Mouse (Mus musculus) heart, postnatal 14 days (tissue): ENCODE data around the gene Sprtn. TPM values are rescaled to one million over a fixed set of nuclear protein-coding genes. Genes with fewer than 3 reads are reported as not detected.
A peak's percentile ranks its signal among the peaks of the same experiment; 100 is the strongest.

ENCODE experiments used
- DNase-seq, 2 experiments: peaks; one replicate each; pipeline ENCODE4 v3.0.0; 2021 to 2022
- intact Hi-C: fragments of 180-260 bp; cut with DNase I; formaldehyde crosslinking; loops from one replicate; pipeline ENCODE4 v1.15.1; 2025
- total RNA-seq, 2 experiments: library from RNA; stranded (reverse); gene quantifications; 2 replicates each; pipeline ENCODE4 v1.2.3; 2021

Gene Sprtn
- total RNA-seq, 2 experiments from 2014 or later: 14.2 to 15.1 TPM

DNA sequence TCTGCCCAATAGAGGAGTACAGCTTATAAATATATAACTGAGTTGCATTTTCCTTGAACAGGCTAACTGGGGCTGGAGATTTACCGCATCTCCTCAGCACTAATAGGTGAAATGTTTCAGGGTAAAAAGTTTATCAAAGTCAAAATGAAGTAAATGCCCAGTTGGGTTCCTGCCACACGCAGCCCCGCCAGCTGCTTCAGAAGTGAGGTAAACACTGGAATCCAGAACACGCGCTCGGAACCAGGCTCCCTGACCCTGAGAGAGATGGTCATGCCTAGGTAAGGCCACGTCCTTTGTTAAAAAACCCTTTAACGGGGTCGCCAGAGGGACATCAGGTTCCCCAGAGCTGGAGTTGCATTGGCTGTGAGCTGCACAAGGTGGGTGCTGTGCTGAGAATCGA, 39.0 kb downstream of the Sprtn start:
- no peak for DNase-seq
- intact Hi-C loops: no loop called here

DNA sequence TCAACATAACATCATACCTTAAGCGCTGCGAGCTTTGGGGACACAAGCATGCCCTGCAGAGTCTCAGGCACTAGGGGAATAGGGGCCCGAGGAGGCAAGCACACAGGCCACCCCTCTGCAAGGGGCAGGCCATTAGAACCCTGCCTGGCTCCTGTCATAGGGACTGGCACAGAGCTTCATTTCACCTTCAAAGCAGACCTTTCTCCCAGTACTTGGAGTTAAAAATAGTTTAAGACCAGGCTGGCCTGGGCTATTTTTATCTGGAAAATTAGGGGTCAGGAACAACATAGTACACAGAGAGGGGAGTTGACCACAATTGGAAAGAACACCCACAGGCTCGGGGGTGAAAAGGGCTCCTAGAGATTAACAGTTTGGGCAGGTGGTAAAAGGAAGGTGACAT, 39.6 kb downstream of the Sprtn start:
- no peak for DNase-seq
- intact Hi-C loops: no loop called here

DNA sequence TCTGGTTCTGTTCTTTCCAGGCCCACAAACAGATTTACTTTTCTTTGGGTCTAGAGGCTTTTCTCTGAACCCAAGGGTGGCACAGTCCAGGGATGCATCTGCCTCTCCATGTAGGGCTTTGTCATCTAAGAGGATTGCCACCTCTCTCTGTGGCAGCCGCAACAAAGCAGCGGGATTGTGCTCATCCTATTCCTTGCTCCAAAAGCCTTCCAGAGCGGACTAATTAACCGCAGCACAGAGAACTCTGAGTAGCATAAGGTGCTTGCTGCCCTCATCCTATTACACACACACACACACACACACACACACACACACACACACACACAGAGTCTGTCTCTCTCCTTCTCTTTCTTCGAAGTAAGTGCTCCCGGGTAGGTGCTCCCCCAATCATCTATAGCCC, 46.1 kb downstream of the Sprtn start:
- DNase-seq: no peak
- intact Hi-C loops: loop anchor here (2.0 kb wide), 1 partner anchor 17 kb away; no protein-coding TSS in a partner anchor

DNA sequence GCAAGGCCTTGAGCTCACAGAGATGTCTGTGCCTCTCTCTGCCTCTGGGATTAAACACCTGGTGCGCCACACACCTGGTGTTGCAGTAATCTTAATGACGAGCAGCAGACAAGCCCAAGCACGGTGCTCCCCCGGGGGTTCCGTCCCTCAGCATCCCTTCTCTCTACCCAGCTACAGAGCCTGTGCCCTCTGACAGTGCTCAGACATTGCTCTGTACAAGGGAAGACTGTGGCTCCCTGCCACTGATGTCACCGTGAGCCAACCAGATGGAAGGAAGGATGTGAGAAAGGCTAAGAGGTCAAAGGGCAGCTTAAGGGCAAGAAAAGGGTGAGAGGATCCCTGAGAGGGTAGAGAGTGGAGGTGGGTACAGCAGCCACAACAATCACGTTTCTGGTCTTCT, 46.7 kb downstream of the Sprtn start:
- DNase-seq: no peak
- intact Hi-C loops: loop anchor here (2.0 kb wide), 1 partner anchor 18 kb away; no protein-coding TSS in a partner anchor

DNA sequence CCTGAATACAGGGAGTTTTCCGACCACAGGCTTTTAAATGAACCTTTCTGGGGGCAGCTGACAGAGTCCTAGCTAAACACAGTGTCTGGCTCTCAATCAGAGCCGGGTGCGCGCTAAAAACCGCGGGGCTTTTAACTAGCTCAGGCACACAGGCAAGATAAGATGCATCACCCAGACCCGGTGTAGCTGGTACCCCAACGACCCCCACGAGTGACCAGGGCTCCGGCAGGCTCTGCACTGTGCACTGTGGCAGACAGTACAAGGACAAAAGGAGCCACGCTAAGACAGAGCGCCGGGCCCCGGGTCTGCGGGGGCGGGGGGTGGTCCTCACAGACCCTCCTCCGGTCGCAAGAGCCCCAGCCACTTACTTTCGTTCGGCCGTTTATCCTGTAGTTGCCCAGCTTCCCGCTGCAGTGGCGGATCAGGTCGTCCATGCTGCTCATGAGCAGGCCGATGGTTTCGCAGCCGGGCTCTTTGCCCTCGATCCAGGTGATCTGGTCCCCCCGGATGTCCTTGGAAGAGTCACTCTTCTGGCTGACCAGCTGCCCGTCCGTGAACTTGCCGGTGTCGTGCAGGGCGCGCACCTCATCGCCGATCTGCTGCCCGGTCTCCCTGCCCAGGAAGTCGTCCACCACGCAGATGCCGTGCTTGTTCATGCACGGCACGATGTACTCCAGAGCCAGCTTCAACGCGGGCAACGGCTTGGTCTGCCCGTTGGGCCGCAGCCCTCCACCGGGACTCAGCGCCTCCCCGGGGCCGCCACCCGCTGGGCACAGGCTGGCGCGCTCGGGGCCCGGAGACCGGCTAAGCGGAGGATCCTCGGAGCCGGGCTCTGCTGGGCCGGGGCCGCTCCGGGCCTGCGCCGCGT, 50.4 kb downstream of the Sprtn start:
- peak; percentile 48 to 53 for DNase-seq
- intact Hi-C loops: loop anchor here (2.0 to 5.0 kb wide), 2 partner anchors 51 to 84 kb away; partner anchors contain the start of genes Exoc8 and Sprtn

DNA sequence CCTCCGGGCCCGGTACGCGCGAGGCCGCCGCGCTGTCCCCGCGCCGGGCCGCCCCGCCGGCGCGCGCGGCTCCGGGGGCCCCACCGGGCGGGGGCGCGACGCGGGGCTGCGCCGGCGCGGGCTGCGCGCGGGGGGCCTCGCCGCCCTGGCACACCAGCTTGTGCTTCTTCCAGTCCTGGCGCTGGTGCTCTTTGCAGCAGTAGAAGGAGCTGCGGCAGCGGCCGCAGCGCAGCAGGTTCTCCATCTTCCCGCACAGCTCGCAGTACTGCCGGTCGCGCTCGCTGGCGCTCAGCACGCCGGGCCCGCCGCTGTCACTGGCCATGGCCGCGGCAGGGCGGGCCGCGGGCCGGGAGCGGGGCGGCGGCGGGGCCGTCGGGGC, 51.0 kb downstream of the Sprtn start:
- intact Hi-C loops: loop anchor here (2.0 to 5.0 kb wide), 2 partner anchors 52 to 84 kb away; partner anchors contain the start of genes Exoc8 and Sprtn
- peak in 1 of 2 experiments; percentile 46 for DNase-seq

DNA sequence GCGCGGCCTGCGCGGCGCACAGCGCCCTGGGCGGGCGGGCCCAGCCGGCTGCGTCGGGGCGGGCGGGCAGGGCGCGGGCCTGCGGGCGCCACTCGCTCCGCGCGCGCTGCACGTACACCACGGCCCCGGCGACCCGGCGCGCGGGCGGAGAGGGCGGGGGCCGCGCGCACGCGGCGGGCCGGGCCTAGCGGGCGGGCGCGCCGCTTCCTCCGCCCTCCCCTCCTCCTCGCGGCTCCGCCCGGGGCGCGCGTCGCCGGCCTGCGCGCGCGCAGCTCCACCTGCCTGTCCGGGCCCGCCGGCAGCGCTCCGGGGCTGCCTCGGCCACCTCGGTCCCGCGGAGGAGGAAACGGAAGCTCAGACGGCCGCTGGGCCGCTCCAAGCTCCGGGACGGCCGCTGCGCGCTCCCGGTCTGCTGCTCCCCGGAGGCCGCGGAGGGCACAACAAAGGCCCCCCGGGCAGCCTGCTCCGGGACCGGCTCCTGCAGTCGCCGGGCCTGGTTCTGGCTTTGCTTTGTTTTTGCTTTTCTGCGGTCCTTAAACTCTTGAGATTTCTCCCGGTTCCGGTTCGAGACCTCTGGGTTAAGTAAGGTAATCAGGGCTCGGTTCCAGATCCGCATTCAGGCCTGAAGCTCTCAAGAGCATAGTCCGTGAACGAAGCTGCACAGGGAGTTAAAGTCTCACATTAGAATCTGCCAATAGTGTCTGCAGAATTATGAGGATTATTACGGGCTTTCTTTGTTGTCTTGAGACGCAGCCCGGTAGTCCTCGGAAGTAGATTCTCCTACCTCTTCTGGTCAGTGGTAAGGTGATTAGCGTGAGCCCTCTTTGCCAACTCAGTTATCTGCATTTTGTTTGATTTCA, 51.8 kb downstream of the Sprtn start, which contains the start of gene Egln1:
Egln1 (minus strand) TSS at position 116 of the 860 bp plus-strand sequence.
- intact Hi-C loops: loop anchor here (2.0 to 5.0 kb wide), 3 partner anchors 53 to 83 kb away; partner anchors contain the start of genes Exoc8, Sprtn and Tsnax
- peak; percentile 85 to 94 for DNase-seq

DNA sequence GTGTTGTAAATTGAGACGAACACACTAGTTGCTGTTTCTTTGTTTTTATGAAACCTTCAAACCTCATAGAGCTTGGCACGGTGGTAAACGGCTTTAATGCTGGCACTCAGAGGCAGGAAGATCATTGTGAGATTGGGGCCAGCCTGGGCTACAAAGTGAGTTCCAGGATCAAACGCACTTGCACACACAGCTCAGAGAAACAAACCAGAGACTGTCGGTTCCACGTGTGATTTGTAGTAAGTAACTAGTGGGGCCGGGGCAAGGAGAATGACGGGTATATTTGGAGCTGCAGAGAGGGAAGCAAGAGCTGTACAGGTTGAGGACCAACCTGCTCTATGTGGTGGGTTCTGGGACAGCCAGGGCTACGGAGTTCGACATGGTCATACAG, 52.4 kb downstream of the Sprtn start:
- no peak for DNase-seq
- intact Hi-C loops: loop anchor here (2.0 kb wide), 1 partner anchor 63 kb away; the partner anchor contains the start of gene Tsnax

DNA sequence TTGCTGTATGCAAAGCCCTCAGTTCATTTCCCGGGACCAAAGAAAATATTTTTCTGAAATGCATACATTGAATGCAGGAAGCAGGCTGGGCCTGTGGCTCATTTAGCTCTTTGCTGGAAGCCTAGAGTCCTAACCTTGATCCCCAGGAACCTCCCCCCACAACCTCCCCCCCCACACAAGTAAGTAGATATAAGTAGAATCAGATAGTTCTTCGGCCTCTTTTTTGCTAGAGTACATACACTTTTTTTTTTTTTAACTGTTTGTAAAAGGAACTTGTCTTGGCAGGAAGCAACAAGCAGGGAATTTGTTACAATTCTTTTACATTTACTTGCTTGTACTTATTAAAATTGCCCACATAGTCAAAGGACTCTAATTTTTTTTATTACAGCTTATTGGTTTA, 53.2 kb downstream of the Sprtn start:
- intact Hi-C loops: loop anchor here (2.0 kb wide), 1 partner anchor 62 kb away; the partner anchor contains the start of gene Tsnax
- DNase-seq: no peak

DNA sequence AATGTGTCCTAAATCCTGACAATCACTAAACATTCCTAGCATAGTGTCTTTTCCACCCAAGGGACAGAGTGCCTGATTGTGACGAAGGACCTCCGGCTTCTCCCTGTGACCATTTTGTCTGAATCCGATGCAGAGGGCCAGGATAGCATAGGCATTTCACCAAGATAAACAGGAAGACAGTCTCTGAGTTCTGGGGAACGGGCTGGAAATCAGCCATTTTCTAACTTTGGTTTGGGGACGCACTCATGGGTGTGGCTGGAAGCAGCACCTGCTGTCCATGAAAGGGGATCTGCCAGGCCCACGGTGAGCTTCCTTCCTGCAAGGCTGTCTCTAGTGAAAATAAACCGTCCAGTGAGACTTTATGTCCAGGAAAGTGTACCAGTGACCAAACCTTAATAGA, 55.5 kb downstream of the Sprtn start:
- peak in 1 of 2 experiments; percentile 37 for DNase-seq
- intact Hi-C loops: no loop called here

DNA sequence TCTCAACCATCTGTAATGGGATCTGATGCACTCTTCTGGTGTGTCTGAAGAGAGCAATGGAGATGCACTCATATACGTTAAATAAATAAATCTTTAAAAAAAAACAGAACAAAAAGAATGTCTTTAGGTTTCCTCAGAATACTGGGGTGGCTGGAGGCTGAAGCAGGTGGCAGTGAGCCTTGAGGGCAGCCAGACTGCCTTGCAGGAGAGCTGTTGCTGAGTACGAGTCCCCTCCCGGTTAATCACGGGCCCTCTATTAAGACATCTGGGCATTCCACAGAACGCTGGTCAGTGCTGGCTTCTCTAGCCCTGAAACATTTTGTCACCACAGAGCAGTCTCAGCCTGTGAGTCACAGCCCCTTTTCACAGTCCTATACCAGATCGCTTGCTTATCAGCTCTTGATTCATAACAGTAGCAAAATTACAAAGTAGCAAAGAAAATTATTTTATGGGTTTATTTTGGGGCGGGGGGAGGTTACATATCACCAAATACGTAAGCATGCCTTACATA, 56.9 kb downstream of the Sprtn start:
- DNase-seq: no peak
- intact Hi-C loops: no loop called here

Other genes starting within 250 kb of the Sprtn start
- gene 2310022B05Rik, start 234.5 kb upstream of the Sprtn start, total RNA-seq: 100 to 1,000 TPM in 1 of 2 experiments, 10 to 100 TPM in 1; 85.6 to 103 TPM
- gene Ttc13, start 175.9 kb upstream of the Sprtn start, total RNA-seq: 10 to 100 TPM; 19.3 to 19.9 TPM
- 1 to 10 TPM; 5.4 TPM for gene Arv1, start 175.7 kb upstream of the Sprtn start, total RNA-seq
- gene Fam89a, start 146.1 kb upstream of the Sprtn start, total RNA-seq: 1 to 10 TPM; 1.8 to 1.9 TPM
- under 1 TPM; 0.37 to 0.84 TPM for gene Trim67, start 104.8 kb upstream of the Sprtn start, total RNA-seq
- gene Gnpat, start 34.9 kb upstream of the Sprtn start, total RNA-seq: 100 to 1,000 TPM; 148 to 164 TPM
- gene 2810004N23Rik, start 34.8 kb upstream of the Sprtn start, total RNA-seq: 10 to 100 TPM; 36.4 to 37.8 TPM
- 10 to 100 TPM; 19.7 to 20.2 TPM for gene Exoc8, start 181 bp upstream of the Sprtn start, total RNA-seq
- gene Egln1, start 51.4 kb downstream of the Sprtn start, total RNA-seq: 100 to 1,000 TPM; 178 to 190 TPM
- 10 to 100 TPM; 74.0 to 74.1 TPM for gene Tsnax, start 115.1 kb downstream of the Sprtn start, total RNA-seq
- 1 to 10 TPM; 3.1 to 3.9 TPM for gene Disc1, start 156.3 kb downstream of the Sprtn start, total RNA-seq